Mouse (Mus musculus): Measurements from ENCODE around the gene Aldh16a1. TPM values are rescaled to one million over a fixed set of nuclear protein-coding genes. Genes with fewer than 3 reads are reported as not detected.
"Not testable (repeated sequence)": the region's sequence is repeated elsewhere in the genome, so short reads cannot be mapped to it uniquely, and the experiment has no call there.

Gene Aldh16a1
- total RNA-seq, 1 experiment from 2014 or later, result 106 TPM

DNA sequence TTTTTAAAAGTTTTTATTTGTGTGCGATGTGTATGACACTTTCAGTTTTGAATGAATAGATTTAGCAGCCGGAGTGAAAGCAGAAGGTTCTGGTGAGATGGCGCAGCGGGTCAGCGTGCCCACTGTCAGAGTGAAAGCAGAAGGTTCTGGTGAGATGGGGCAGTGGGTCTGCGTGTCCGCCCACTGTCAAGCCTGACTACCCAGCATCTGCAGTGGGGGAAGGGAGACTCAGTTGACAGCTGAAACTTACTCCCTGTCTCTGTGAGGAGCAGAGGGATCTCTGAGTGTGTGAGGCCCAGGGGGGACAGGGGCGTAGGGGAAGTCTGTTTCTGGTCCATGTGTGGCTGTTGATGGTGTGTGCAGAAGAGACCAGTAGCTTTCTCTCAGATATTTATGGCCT, 36.8 kb downstream of the Aldh16a1 start:
- DNase-seq, result no peak

DNA sequence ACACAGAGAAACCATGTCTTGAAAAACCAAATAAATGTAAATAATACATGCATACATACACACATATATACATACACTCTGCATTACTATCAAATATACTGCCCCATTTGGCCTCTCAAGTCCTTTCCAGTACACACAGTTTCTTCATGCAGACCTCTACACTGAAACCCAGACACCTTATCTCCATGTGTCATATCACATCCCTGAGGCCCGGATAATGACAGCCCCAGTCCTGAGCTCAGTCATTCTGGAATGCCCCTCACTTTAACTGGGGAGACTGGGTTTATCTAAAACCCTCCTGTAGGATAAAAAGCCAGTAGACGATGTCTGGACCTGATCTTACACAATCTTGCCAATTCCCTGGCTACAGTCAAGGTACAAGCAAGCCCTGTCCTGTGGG, 40.9 kb downstream of the Aldh16a1 start:
- DNase-seq, result no peak

DNA sequence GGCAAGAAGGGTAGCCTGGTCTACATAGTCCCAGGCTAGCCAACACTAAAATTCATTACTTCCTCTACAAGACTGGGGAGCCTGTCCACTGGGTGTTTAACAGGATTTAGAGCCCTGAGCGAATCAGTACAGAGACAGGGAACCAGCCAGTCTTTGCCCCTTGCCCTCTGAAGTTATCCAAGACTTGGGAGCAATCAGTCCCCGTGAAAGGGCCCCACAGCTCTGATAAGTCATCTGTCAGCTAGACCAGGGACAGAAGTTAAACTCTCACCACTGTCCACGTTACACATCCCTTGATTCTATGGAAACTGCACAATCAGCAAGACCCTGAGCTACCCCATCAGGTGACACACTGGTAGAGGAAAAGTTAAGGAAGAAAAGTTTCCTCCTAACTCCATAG, 41.9 kb downstream of the Aldh16a1 start:
- no peak for DNase-seq

DNA sequence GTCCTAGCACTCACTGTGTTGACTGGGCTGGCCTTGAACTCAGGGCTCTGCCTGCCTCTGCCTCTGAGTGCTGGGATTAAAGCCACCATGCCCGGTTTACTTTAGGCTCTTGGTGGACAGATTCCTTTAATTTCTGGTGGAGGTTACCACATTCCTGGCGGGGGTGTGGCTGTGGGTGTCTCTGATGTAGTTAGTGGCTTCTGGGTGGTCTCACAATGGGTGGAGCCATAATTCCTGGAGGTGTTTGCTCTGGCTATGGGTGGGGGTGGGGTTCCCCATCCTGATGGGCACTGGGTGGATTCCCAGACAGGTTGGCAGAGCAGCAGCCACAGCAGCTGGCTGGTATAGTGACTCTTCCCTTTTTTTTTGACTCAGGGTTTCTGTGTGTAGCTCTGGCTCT, 42.4 kb downstream of the Aldh16a1 start:
- no peak for DNase-seq

DNA sequence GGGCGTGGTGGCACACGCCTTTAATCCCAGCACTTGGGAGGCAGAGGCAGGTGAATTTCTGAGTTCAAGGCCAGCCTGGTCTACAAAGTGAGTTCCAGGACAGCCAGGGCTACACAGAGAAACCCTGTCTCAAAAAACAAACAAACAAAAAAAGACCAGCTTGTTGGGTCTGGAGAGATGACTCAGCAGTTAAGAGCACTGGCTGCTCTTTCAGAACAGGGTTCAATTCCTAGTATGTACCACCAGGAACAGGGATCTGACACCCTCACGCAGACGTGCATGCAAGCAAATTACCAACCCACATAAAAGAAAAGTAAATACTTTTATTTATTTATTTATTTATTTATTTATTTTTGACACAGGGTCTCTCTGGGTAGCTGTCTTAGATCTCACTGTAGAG, 44.3 kb downstream of the Aldh16a1 start:
- not testable (repeated sequence) for DNase-seq

- DNase-seq, result no peak
Measured at GRCm38 (mm10) chr7:45107052-45107645, 47.2 kb downstream of the Aldh16a1 start.

DNA sequence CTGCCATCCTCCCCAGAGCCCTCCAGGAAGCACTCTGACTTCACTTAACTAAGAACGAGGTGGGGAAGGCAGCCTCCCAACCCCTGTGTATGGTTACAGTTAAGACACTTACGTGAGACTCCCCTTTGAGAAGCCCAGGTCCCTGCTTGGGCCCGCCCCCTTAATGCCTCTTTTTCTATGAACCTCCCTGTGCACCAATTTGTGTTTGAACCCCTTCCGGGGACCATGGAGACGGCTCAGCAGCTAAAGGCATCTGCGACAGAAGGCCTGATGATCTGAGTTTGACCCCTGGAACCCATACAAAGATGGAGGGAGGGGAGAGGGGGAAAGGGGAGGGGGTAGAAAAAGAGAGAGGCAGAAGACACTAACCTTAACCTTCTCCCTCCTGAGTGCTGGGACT, 47.9 kb downstream of the Aldh16a1 start:
- no peak for DNase-seq

DNA sequence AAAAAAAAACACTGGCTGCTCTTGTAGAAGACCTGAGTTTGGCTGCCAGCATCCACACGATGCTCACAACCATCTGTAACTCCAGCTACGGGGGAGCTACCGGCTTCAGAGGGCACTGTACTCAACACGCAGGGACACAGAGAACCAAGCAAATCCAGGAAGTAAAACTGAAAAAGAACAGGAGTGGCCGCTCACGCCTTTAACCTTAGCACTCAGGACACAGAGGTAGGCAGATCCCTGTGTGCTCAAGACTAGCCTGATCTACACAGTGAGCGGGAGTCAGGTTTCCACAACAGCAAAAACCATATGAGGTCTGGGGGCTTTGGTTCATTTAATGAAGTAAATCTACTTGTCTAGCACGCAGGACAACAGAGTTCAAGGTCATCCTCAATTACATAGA, 48.9 kb downstream of the Aldh16a1 start:
- no peak for DNase-seq

DNA sequence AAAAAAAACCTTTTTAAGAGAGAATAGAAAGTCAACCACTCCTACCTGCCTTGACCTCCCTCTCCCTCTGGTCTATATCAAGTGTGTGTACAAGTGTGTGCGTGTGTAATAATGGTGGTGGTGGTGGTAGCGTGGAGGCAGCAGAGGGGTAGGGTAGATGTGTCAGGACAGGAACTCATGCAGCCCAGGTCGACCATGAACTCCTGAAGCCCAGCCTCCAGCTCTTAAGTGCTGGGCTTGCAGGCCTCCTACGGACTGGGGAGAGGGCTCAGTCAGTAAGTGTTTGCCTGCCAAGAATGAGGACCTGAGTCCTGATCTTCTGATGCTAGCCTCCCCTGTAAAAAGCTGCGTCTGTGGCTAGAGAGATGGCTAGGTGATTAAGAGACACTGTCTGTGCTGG, 49.4 kb downstream of the Aldh16a1 start:
- DNase-seq, result no peak

GRCm38 (mm10) chr7:45103652-45104180, 50.7 kb downstream of the Aldh16a1 start, which contains the start of gene Fcgrt:
TSS of gene Fcgrt (minus strand) at chr7:45103851.
- DNase-seq, result peak; percentile 85

GRCm38 (mm10) chr7:45102940-45103585, 51.3 kb downstream of the Aldh16a1 start:
- DNase-seq, result no peak

- DNase-seq, result no peak
Measured at GRCm38 (mm10) chr7:45102441-45102840, 51.9 kb downstream of the Aldh16a1 start.

- peak; percentile 49 for DNase-seq
Measured at GRCm38 (mm10) chr7:45100046-45100445, 54.3 kb downstream of the Aldh16a1 start.

- DNase-seq, result no peak
Measured at GRCm38 (mm10) chr7:45098541-45099240, 55.7 kb downstream of the Aldh16a1 start.

DNA sequence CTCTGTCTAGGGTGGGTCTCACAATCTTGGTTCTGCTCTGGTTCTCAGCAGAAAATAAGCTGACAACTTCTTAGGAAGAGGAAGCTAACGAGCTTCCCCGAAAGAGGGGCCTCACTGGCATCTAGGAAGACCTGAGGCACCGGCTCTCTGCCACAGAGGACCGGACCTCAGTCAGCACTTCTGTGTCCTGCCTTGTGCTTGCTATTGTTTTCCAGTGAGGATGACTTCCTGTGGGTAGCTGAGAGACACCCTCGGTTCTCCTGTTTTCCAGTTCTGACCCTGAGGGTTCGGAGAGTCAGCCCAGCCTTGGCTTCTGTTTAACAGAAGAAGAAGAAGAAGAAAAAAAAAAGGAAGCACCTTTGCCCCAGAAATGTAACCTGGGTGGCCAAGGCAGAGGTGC, 56.9 kb downstream of the Aldh16a1 start:
- DNase-seq, result no peak

GRCm38 (mm10) chr7:45095965-45096364, 58.4 kb downstream of the Aldh16a1 start:
- not testable (repeated sequence) for DNase-seq

DNA sequence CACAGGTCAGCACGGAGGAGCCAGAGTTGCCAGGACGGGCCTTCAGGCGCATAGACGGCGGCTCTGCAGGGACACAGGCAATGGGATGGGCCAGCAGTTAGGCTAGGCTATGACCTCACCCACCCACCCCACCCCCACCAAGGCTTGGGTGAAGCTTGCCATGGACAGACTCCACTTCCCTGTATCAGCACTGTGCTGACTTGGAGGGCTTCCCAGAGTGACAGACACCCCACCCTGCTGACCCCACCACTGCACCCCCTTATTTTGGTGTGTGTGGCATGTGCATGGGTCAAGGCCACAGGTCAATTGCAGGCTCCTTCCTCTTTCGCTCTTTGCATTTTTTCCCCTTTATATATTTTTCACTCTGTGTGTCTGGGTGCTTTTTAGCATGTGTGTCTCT, 59.0 kb downstream of the Aldh16a1 start:
- DNase-seq, result no peak

- DNase-seq, result no peak
Measured at GRCm38 (mm10) chr7:45094121-45094520, 60.3 kb downstream of the Aldh16a1 start.

- no peak for DNase-seq
Measured at GRCm38 (mm10) chr7:45093516-45093905, 60.9 kb downstream of the Aldh16a1 start.

DNA sequence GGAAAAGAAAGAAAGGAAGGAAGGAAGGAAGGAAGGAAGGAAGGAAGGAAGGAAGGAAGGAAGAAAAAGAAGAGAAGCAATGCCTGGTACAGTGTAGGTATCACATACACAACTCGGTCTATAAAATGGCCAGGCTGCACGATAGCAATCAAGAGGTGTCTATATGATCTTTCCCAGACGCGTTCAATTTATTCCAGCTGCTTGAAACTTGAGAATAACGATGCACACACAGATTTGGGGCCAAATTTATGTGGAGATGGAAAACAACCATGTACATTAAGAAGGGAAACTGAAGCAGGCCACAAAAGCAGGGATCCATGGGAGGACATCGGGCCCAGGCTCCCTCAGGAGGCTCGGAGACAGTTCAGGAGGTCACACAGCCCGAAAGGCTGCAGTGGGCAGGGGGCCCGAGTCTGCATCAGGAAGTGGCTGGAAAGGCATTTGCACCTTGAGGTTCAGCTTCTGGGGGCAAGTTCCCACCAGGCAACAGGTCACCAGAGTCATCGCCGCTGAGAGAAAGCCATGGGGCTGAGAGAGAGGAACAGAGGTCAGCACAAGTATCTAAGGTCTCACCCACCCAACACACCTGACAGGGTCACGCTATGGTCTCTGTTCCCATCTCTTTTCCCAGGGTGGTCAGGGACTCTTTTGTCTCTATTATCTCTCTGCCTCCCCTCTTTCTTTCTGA, 61.4 kb downstream of the Aldh16a1 start:
- DNase-seq, result no peak

DNA sequence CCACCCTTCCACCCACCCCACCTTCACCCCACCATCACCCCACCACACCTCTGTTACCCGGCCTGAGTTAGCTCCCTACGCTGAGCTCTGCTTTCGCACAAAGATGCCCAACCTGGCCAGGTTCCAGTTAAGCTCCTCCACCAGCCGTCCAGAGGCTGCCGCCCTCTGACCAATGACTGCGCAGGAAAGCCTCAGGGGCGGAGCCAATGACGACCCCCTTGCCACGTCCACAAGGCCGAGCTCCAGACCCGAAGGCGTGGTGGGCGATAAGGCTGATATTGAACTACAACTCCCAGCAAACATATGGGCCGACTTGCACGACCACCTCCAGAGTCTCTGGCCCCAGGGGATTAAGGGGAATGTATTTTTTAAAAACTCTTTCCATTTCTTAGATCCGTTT, 62.3 kb downstream of the Aldh16a1 start, which contains the start of gene Rcn3:
Rcn3 (minus strand) TSS at position 174 of the 400 bp plus-strand sequence.
- DNase-seq, result peak; percentile 76
